Mouse (Mus musculus) neural tube, embryonic 14.5 days (tissue): ENCODE measurements around the gene Qtrt1. TPM values are rescaled to one million over a fixed set of nuclear protein-coding genes. Genes with fewer than 3 reads are reported as not detected.

ENCODE experiments used
- ATAC-seq: fragments of 200-750 bp; cut with Nextera tagmentation; 2 replicates; pipeline ENCODE4 v1.8.0; 2017; ENCODE audit warnings: low read depth, mild to moderate bottlenecking, moderate TSS enrichment, moderate library complexity
- H3K27ac ChIP-seq: fragments of 300-500 bp; sonication (generic); 2 replicates; pipeline ENCODE4 v1.5.1; 2014; ENCODE audit warnings: low read depth, mild to moderate bottlenecking, control low read depth, low read length, moderate library complexity, mixed read lengths
- H3K27me3 ChIP-seq: fragments of 300-500 bp; sonication (generic); 2 replicates; pipeline ENCODE4 v1.6.1; 2014; ENCODE audit warnings: low read length; ENCODE audit not compliant: control insufficient read depth, insufficient read depth
- H3K36me3 ChIP-seq: fragments of 300-500 bp; sonication (generic); 2 replicates; pipeline ENCODE4 v1.6.1; 2014; ENCODE audit warnings: low read length, mixed read lengths; ENCODE audit not compliant: control insufficient read depth, insufficient read depth
- H3K4me1 ChIP-seq: fragments of 300-500 bp; sonication (generic); 2 replicates; pipeline ENCODE4 v1.6.1; 2014; ENCODE audit warnings: low read length; ENCODE audit not compliant: control insufficient read depth, insufficient read depth
- H3K4me2 ChIP-seq: fragments of 300-500 bp; sonication (generic); 2 replicates; pipeline ENCODE4 v1.6.1; 2014; ENCODE audit warnings: mild to moderate bottlenecking, low read depth, low read length, control low read depth
- H3K4me3 ChIP-seq: fragments of 300-500 bp; sonication (generic); 2 replicates; pipeline ENCODE4 v1.5.1; 2014; ENCODE audit warnings: low read depth, low read length, control low read depth, mixed read lengths
- H3K9ac ChIP-seq: fragments of 300-500 bp; sonication (generic); replicated peaks from 2 replicates; pipeline ENCODE4 v1.6.1; 2014; ENCODE audit warnings: low read depth, mild to moderate bottlenecking, control low read depth, low read length, mixed read lengths
- H3K9me3 ChIP-seq: fragments of 300-500 bp; sonication (generic); 2 replicates; pipeline ENCODE4 v1.6.1; 2016; ENCODE audit warnings: low read length; ENCODE audit not compliant: control insufficient read depth
- WGBS: fragments of 180-500 bp; shearing (Covaris S2); extraction: QIAGEN DNeasy Blood & Tissue Kit; methylation state at CpG from one replicate; pipeline ENCODE4 v1.1.7; 2014; 5-methylcytosine and 5-hydroxymethylcytosine counted together
- polyA plus RNA-seq: library from polyadenylated mRNA; unstranded; fragments of >200 nt; fragmentation: Nextera tagmentation; extraction: Ambion mirVana; gene quantifications from 2 replicates; pipeline ENCODE4 v1.2.1, GENCODE M21; 2014

Qtrt1 gene
- polyA plus RNA-seq, 1 experiment from 2014 or later: 48.9 TPM

DNA sequence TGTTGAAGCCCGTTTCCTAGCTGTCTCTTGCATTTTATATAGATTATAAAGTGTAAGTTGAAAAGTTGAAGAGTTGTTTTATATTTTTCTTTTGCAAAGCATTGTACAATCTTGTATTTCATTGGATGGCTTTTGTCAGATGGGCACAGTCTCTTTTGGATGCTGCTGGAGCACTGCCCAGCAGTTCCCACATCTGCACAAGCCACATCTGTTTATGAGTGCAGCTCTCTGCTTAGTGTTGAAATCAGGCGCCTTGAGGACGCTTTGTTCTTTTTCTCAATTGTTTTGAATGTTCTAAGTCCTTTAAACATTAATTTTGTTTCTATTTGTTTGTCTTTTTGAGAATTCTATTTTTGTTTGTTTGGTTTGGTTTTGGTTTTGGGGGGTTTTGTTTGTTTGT lies 26.6 kb downstream of the Qtrt1 start:
- no peak for ATAC-seq
- Histone ChIP-seq H3K4me3 (no peak overlapping the region), H3K36me3 (no peaks in the 10 kb centered on the region), H3K27me3 (no peaks in the 10 kb centered on the region), H3K4me1 (no peaks in the 10 kb centered on the region), H3K9me3 (no peaks in the 10 kb centered on the region), H3K9ac (no peak overlapping the region), H3K27ac (no peak overlapping the region), H3K4me2 (no peak overlapping the region)
- 59% methylated on average over 3 of the region's 3 CpGs for WGBS

DNA sequence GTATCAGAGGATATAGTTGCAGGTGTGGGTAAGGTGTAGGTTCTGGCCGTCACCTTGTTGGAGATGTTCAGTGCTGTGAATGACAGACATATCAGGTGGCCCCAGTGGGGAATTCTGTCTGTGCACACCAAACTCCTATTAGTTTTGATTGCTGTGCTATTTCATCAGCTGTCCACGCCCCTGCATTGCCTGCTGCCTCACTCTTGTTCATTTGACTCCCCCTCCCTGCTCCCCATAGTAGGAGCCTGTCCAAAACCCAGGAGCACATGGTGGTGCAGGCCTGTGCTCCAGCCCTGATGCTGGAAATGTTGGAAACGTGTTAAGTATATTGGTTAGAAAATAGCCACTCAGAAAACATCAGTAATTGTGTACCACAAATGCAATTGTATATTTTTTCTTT lies 27.8 kb downstream of the Qtrt1 start:
- Histone ChIP-seq H3K4me3 (no peak overlapping the region), H3K27ac (no peak overlapping the region), H3K36me3 (no peaks in the 10 kb centered on the region), H3K27me3 (no peaks in the 10 kb centered on the region), H3K4me2 (no peak overlapping the region), H3K9me3 (no peaks in the 10 kb centered on the region), H3K4me1 (no peaks in the 10 kb centered on the region), H3K9ac (no peak overlapping the region)
- 76% methylated on average over 3 of the region's 3 CpGs for WGBS
- ATAC-seq: no peak

DNA sequence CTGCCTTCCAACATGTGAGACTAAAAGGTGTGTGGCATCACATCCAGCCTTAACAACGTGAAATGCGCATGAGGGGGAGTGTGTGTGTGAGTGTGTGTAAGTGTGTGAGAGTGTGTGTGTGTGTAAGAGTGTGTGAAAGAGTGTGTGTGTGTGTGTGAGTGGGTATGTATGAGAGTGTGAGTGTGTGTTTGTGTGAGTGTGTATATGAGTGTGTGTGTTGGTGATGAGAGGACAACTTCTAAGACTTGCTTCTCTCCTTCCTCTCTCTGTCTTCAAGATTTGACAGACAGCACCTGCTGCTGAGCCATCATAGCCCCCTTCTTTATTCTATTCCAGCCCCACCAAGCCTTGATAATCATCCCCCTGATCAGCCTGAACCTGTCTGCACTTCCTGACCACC lies 28.3 kb downstream of the Qtrt1 start:
- no peak for ATAC-seq
- no peaks in the 10 kb centered on the region for H3K36me3 ChIP-seq
- no peak overlapping the region for H3K4me2 ChIP-seq
- H3K4me1 ChIP-seq: no peaks in the 10 kb centered on the region
- 96% methylated on average over 2 of the region's 2 CpGs for WGBS
- H3K4me3 ChIP-seq: no peak overlapping the region
- no peaks in the 10 kb centered on the region for H3K27me3 ChIP-seq
- no peaks in the 10 kb centered on the region for H3K9me3 ChIP-seq
- H3K9ac ChIP-seq: no peak overlapping the region
- H3K27ac ChIP-seq: no peak overlapping the region

DNA sequence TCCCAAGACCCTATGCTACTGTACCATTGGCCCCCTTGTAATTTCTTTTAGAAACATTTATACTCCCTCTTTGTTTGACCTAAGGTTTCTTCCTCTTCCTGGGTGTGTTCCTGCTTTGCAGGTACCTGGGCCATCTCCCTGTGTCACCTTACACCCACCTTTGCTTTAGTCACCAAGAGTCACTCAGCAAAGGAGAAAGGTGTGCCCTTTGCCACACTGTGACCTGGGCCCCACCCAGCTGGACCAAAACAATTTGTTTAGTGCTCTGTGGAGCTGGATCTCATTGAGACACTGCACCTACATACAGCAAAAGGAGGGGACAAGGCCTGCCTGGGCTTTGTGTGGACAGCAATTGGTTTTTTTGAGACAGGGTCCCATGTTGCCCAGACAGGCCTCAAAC lies 28.8 kb downstream of the Qtrt1 start:
- Histone ChIP-seq H3K4me1 (no peaks in the 10 kb centered on the region), H3K36me3 (no peaks in the 10 kb centered on the region), H3K27ac (no peak overlapping the region), H3K9ac (no peak overlapping the region), H3K9me3 (no peaks in the 10 kb centered on the region), H3K4me3 (no peak overlapping the region), H3K27me3 (no peaks in the 10 kb centered on the region), H3K4me2 (no peak overlapping the region)
- ATAC-seq: no peak

DNA sequence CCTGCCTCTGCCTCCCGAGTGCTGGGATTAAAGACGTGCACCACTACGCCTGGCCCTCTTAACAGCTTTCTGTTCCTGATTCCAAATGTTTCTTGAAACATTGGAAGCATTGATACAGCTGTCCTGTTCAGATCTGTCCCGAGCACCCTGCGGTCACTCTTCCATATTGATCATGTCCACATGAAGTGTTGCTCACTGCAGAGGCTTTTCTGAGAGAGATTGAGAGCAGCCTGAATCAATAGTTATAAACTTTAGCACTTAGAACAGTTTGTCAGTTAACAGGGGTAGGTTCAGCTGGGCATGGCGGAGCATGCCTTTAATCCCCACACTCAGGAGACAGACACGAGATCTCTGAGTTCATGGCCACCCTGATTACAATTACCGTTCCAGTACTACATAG lies 32.2 kb downstream of the Qtrt1 start:
- no peak overlapping the region for H3K4me3 ChIP-seq
- no peaks in the 10 kb centered on the region for H3K4me1 ChIP-seq
- no peak overlapping the region for H3K27ac ChIP-seq
- WGBS: 93% methylated on average over 8 of the region's 8 CpGs
- no peaks in the 10 kb centered on the region for H3K9me3 ChIP-seq
- no peak for ATAC-seq
- H3K27me3 ChIP-seq: no peaks in the 10 kb centered on the region
- no peak overlapping the region for H3K9ac ChIP-seq
- H3K4me2 ChIP-seq: no peak overlapping the region
- H3K36me3 ChIP-seq: no peaks in the 10 kb centered on the region

DNA sequence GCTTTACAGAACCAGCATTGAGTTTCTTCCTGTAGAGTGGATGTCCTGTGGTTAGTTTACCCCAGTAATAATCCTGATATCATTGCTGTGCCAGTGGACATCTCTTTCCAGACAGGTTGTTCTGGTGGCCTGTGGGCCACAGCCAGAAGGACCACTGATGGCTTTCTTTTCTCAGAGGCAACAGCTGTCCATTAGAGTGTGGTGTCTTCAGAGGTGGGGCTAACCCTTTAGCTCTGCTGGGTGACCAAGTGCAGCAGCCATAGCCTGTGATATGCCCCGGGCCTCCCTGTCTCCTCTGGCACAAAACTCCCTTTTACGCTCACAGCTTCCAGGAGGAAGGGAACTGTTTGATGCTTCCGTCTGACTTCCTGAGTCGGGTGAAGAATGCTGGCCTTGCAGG lies 32.9 kb downstream of the Qtrt1 start:
- Histone ChIP-seq H3K27me3 (no peaks in the 10 kb centered on the region), H3K4me1 (no peaks in the 10 kb centered on the region), H3K27ac (no peak overlapping the region), H3K4me3 (no peak overlapping the region), H3K9me3 (no peaks in the 10 kb centered on the region), H3K36me3 (no peaks in the 10 kb centered on the region), H3K4me2 (no peak overlapping the region), H3K9ac (no peak overlapping the region)
- no peak for ATAC-seq
- 87% methylated on average over 4 of the region's 4 CpGs for WGBS

DNA sequence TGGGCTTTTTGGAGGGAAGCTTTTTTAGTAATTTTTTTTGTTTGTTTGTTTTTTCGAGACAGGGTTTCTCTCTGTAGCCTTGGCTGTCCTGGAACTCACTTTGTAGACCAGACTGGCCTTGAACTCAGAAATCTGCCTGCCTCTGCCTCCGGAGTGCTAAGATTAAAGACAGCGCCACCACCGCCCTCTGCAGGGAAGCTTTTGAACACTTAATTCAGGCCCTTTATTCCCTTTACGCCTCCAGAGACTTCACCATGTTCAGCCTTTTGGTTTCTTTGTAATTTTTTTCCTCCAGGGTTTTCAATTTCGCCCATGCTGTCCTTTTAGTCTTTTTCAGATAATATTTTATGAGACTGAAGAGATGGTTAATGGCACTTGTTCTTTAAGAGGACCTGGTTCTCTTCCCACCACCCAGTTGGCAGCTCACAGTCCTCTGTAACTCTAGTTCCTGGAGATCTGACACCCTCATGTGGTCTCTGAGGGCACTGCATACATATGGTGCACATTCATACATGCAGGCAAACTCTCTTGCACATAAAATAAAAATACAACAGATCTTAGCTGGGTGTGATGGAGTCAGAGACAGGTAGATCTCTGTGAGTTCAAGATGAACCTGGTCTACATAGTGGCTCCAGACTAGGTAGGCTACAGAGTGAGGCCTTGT lies 33.6 kb downstream of the Qtrt1 start:
- 95% methylated on average over 6 of the region's 6 CpGs for WGBS
- H3K36me3 ChIP-seq: no peaks in the 10 kb centered on the region
- H3K27ac ChIP-seq: no peak overlapping the region
- H3K9ac ChIP-seq: no peak overlapping the region
- H3K4me1 ChIP-seq: no peaks in the 10 kb centered on the region
- H3K4me2 ChIP-seq: no peak overlapping the region
- no peak overlapping the region for H3K4me3 ChIP-seq
- no peaks in the 10 kb centered on the region for H3K27me3 ChIP-seq
- H3K9me3 ChIP-seq: no peaks in the 10 kb centered on the region
- ATAC-seq: no peak

DNA sequence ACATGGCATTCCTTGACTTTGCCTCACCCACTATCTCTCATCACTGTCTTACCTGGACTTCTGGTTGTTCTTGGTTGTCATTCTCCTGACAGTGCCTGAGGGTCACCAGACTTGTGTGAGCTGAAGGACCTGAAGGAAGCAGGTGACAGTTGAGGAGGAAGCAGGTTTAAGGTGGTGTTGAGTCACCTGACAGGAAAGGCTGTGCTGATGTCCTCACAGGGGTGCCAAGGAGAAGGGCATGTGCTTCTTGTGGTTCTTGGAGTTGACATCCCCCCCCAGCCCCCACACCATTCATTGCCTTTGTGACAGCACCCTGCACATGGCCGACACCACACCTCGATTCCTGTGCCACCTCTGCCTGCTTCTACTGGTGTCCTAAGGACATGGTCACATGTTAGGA lies 36.1 kb downstream of the Qtrt1 start:
- H3K27me3 ChIP-seq: no peaks in the 10 kb centered on the region
- H3K4me1 ChIP-seq: no peaks in the 10 kb centered on the region
- H3K4me2 ChIP-seq: no peak overlapping the region
- H3K27ac ChIP-seq: no peak overlapping the region
- no peaks in the 10 kb centered on the region for H3K36me3 ChIP-seq
- no peak overlapping the region for H3K9ac ChIP-seq
- no peaks in the 10 kb centered on the region for H3K9me3 ChIP-seq
- no peak overlapping the region for H3K4me3 ChIP-seq
- WGBS: 98% methylated on average over 2 of the region's 2 CpGs
- ATAC-seq: no peak

DNA sequence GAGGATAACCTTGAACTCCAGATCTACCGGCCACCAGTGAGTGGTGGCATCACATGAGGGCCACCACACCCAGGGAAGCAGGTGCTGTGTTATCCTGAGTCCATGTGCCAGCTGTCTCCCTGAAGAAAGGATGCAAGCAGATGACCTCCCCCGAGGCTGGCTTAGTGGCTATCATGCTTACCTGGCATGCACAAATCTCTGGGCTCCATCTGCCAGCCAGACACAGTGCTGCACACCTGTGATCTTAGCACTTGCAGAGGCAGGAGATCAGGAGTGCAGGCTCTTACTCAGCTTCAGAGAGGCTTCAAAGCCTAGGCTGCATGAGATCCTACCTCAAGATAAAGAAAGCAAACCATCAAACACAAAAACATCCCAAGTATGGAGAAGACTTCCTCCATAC lies 38.1 kb downstream of the Qtrt1 start:
- H3K4me3 ChIP-seq: no peak overlapping the region
- WGBS: 94% methylated on average over 2 of the region's 2 CpGs
- H3K4me2 ChIP-seq: no peak overlapping the region
- H3K9ac ChIP-seq: no peak overlapping the region
- H3K27ac ChIP-seq: no peak overlapping the region
- H3K36me3 ChIP-seq: no peaks in the 10 kb centered on the region
- no peaks in the 10 kb centered on the region for H3K27me3 ChIP-seq
- no peaks in the 10 kb centered on the region for H3K9me3 ChIP-seq
- H3K4me1 ChIP-seq: no peaks in the 10 kb centered on the region
- no peak for ATAC-seq
